Mouse (Mus musculus): ENCODE results near the gene Bmpr1b.

Bmpr1b gene

GRCm38 (mm10) chr3:142113208-142113607, 56.0 kb downstream of the Bmpr1b start:
- no peak for DNase-seq (ENCODE audit: low spot score in 2 of 2)

GRCm38 (mm10) chr3:142106227-142106626, 63.0 kb downstream of the Bmpr1b start:
- DNase-seq (ENCODE audit: low spot score in 2 of 2), result no peak

DNA sequence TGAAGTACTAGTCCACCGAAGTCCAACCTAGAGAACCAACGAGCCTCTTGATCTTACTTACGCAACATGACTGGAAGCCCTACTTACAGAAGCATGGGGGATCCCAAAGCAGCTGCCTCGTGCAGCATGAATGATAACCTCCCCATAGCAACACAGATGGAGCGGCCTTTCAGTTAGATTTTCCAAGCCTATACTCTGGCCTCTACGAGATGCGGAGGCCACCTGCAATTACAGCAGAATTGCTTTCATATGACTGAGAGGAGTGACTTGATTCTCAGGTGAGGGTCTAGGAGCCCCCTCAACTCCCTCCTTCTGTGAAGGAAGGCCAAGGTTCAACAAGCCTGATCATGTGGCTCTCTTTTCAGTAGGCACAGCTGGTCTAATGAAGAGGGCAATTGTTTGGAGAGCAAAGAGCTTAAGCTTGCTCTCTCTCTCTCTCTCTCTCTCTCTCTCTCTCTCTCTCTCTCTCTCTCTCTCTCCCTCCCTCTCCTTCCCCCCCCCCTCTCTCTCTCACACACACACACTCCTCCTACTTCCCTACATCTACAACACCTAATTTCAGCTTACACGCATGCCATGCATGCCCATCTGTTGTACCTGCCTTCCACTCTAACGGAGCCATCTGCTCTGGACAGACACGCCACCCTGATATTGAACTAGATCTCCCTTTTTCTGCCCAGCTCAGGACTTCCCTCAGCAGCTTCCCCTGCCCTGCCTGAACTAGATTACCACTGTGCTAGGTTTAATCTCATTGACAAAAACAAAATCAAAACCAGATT, 65.0 kb downstream of the Bmpr1b start:
- DNase-seq (ENCODE audit: low spot score in 2 of 2), result no peak

DNA sequence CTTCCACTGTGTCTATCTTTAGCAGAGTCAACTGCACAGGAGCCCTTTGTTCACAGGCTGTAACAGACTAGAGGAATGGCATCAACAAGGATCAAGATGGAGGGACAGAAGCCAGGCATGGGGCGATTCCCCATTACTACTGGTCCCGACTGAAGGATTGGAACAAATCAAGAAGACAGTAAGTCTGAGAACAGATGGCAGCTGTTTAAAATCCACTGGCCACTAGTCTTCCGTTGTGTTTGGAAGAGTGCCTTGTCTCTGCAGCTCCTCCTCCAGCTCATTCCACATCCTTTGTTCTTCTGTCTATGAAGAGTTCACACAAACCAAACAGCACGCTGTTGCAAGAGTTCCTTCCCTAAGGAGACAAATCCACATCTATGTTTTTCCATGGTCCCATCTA, 65.6 kb downstream of the Bmpr1b start:
- DNase-seq (ENCODE audit: low spot score in 2 of 2), result no peak

DNA sequence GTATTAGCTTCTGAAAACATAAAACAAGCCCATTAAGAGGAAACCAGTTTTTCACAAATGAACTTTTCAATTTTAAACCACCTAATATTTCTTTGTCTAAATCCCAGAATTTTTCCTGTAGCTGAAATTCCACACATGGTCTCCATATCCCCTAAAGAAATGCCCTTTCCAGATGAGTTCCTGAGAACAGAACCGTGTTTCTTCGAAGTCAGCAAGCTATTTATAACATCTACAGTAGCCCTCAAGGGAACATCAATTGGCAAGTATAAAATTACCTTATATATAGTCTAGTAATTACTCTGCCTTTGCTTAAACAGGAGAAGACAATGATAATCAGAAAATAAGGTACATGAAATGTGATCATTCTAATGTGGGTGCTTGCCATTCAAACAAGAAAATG, 70.1 kb downstream of the Bmpr1b start:
- DNase-seq (ENCODE audit: low spot score in 2 of 2), result no peak

- DNase-seq (ENCODE audit: low spot score in 2 of 2), result no peak
Measured at GRCm38 (mm10) chr3:142094049-142094448, 75.2 kb downstream of the Bmpr1b start.

DNA sequence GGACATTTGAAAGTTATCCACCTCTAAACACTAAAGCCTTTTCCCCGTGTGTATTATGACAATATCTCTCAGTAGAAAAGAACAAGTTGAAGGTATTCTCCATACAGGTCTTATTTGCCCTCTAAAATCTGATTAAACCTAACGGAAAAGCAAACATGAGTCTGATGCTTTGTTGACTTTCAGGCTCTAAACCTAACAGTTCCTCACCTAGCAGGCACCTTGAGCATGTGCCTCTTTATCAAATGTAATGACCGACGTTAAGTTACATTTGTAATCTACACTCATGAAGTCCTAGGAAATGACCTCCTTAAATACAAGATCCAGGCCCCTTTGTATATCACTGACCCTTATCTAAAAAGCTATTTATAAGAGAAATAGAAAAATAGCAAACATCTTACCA, 79.5 kb downstream of the Bmpr1b start:
- no peak for DNase-seq (ENCODE audit: low spot score in 2 of 2)

DNA sequence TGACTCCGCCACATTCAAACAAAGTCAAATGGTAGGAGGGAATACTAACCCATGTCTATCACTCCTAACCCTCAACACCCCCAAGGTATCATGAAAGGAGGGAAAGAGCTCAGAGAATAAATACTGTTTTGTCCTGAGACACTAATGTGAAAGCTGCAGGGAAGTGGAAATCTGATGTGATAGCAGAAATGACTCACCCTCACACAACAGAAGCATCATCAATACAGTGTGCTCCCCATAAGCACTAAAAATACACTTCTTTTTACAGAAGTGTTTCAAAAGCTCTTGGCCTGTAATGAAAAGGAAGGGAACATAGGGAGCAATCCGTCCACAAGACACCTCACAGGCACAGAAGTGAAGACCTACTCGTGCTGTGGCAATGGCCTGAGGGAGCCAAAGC, 83.3 kb downstream of the Bmpr1b start:
- no peak for DNase-seq (ENCODE audit: low spot score in 2 of 2)

- no peak for DNase-seq (ENCODE audit: low spot score in 2 of 2)
Measured at GRCm38 (mm10) chr3:142084091-142084490, 85.1 kb downstream of the Bmpr1b start.

- no peak for DNase-seq (ENCODE audit: low spot score in 2 of 2)
Measured at GRCm38 (mm10) chr3:142077723-142078302, 91.4 kb downstream of the Bmpr1b start.

GRCm38 (mm10) chr3:142071601-142072000, 97.6 kb downstream of the Bmpr1b start:
- no peak for DNase-seq (ENCODE audit: low spot score in 2 of 2)

DNA sequence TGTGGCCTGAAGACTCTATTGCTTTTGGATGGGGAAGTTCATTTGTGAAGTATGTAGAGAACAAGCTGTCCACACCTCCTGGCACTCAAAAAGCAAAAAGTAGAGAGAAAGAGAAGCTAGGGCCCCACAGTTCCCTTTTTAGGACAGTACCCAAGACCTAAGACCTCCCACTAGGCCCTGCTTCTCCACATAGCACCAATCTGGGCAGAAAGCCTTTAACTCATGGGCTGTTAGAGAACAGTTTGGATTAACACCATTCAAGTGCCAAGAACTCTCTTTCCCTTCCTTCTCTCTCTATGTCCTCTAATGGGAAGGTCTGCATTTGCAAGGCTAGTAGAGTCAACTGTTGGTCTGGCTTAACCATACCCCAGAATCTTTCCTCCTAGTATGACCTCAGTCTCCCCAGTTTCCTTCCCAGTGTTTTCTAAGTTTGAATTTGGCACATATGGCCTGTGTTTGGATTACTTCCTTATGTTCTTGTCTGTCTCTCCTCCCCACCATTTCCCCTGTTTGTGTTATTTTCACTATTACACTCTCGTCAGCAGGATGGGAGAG, 102.4 kb downstream of the Bmpr1b start:
- DNase-seq (ENCODE audit: low spot score in 2 of 2), result no peak

DNA sequence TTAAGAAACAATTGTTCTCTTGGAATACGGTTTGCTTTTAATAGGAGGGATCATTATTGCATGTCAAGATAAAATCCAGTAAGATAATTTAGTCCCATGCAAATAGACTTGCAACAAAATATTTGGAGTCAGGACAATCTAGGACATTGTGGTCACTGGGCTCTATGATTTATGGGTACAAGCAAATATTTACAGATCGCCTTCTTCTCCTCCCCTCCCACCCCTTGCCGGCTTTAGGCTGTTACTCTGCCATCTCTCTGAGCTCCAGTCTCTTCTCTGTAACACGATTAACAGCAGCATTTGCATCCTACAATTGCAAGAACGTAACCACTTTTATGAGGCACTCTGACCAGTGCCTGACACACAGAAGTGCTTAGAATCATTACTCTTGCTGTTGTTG, 104.1 kb downstream of the Bmpr1b start:
- no peak for DNase-seq (ENCODE audit: low spot score in 2 of 2)

DNA sequence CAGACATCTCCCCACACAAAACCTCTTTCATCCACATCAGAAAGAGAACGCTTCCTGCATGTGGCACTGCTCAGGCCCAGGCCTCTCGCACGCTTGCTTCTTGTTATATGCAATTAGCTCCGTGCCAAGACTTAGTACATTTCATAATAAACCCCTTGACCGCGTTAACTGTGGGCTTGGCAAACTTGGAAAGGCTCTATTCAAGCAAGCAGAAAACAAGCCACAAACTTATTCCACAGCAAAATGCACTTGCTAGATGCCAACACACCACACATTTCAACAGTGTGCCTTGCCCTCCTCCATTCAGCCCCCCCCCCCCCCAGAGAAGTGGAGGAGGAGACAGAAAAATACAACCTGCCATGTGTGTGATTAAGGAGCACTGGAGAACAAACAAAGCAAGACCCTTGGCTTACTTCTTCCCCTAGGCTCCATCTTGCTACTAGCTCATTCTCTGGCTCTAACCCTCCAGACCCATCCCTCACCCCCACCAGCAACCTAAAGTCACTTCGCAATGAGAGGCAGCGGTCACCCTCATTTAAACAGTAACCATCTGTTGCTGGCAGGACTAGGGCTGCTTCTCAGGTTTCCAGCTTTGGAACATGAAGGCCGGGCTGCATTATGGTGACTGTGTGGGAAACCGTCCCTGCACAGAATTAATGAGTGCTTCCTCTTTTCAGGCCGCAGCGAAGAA, 105.5 kb downstream of the Bmpr1b start:
- DNase-seq (ENCODE audit: low spot score in 2 of 2), result no peak

GRCm38 (mm10) chr3:142061267-142061666, 108.0 kb downstream of the Bmpr1b start:
- DNase-seq (ENCODE audit: low spot score in 2 of 2), result no peak

DNA sequence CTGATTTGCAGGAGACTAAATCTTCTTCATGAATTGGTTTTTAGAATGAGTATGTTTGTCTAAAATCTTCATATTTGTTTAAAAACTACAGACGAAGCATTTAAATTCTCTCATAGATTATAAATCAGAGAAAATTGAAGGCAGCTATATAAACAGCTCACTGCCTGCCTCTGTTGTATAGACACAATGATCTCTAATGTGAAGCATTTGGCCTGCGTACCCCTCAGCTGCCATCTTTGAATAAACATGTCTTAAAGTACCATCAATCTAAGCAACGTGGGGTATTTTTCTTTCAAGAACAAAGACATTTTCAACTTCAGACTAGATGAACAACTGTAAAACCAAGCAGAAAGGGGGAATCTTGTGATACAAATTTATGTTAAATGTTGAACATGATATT, 109.3 kb downstream of the Bmpr1b start:
- DNase-seq (ENCODE audit: low spot score in 2 of 2), result no peak

- no peak for DNase-seq (ENCODE audit: low spot score in 2 of 2)
Measured at GRCm38 (mm10) chr3:142050681-142051080, 118.5 kb downstream of the Bmpr1b start.

DNA sequence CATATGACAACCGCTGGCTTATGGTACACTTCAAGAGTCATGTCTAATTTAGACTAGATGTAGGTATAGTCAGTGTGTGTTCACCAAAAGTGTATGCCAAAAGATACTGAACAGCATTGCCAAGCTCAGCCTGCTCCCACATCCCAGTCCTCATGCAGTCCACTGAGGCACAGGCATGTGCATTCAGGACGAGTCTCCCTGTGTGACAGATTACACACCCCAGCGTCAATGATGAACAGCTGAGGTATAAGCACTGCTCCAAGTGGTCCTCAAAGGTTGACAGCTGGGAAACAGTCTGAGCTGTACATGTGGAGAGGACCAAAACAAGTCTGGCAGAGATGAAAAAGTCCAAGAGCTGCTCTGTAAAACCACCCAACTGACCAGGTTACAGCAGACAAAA, 119.6 kb downstream of the Bmpr1b start:
- DNase-seq (ENCODE audit: low spot score in 2 of 2), result no peak

DNA sequence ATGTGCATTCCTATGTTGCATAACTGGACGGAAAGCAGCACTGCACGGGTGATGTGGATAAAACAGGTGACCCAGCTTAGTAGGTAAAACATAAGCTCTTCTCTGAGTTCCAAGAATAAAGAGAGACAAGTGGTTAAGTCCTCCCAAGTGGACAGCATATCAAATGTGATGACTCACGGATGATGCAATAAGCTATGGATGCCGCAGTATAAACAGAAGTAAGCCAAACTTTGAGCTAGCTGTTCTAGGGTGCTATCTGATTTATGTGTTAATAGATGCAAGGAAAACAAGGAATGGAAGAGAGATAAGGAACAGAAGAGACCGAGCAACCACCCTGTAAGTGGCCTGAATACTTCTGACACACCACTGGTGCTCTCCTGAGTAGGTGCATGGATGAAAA, 120.1 kb downstream of the Bmpr1b start:
- no peak for DNase-seq (ENCODE audit: low spot score in 2 of 2)

GRCm38 (mm10) chr3:142048493-142048892, 120.7 kb downstream of the Bmpr1b start:
- no peak for DNase-seq (ENCODE audit: low spot score in 2 of 2)

DNA sequence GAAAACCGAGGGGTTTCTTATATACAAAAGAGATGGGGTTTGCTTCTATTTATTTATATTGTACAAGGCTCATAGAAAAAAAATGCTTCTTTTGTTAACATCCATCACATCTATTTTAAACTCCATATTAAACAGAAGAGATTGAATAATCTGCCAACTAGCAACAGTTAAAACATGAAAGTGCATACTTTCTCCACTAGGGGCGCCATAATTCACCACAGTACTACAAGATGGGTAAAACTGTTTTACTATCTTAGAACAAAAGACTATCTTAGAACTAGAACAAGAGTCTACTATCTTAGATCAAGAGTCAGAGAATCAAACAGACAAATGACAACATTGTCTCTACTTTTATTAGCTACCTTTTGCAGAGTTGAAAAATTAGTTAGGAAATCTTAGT, 125.8 kb downstream of the Bmpr1b start:
- no peak for DNase-seq (ENCODE audit: low spot score in 2 of 2)

DNA sequence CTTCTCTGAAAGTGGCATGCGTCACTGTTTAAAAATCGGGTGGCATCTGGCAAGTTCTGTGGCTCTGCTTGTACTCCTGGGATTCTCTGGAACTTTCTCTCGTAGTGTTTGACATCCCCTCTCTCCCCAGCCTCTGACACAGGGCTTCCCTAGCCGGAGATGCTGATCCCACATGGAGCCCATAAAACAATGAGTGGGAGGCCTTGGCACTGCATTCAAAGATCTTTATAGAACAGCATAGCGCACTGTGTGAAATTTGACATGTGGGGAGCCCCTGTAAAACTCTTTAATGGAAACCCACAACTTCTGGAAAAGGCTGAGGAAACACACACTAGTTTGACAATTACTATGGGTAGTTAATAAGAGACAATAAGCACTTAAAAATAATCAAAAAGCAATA, 126.2 kb downstream of the Bmpr1b start:
- DNase-seq (ENCODE audit: low spot score in 2 of 2), result no peak

GRCm38 (mm10) chr3:142040345-142040744, 128.9 kb downstream of the Bmpr1b start:
- DNase-seq (ENCODE audit: low spot score in 2 of 2), result peak; percentile 15 to 25

Data from right cerebral cortex, adult 2 months (tissue).